Mouse (Mus musculus): ENCODE data around the gene Gm11492. TPM values are rescaled to one million over a fixed set of nuclear protein-coding genes. Genes with fewer than 3 reads are reported as not detected.

Gene Gm11492
- total RNA-seq, 4 experiments from 2014 or later: not detected

- DNase-seq (ENCODE audit: low spot score in 2 of 2): no peak
Observed at GRCm38 (mm10) chr11:87599395-87600089, 33.1 kb downstream of the Gm11492 start.

GRCm38 (mm10) chr11:87600322-87600853 is 33.9 kb downstream of the Gm11492 start:
- no peak for DNase-seq (ENCODE audit: low spot score in 2 of 2)

GRCm38 (mm10) chr11:87602234-87602633 is 35.8 kb downstream of the Gm11492 start:
- no peak for DNase-seq (ENCODE audit: low spot score in 2 of 2)

- no peak for DNase-seq (ENCODE audit: low spot score in 2 of 2)
Observed at GRCm38 (mm10) chr11:87603571-87603970, 37.1 kb downstream of the Gm11492 start.

GRCm38 (mm10) chr11:87609264-87609663 is 42.8 kb downstream of the Gm11492 start:
- peak in 1 of 2 experiments; percentile 77 for DNase-seq (ENCODE audit: low spot score in 2 of 2)

GRCm38 (mm10) chr11:87611547-87611946 is 45.1 kb downstream of the Gm11492 start:
- no peak for DNase-seq (ENCODE audit: low spot score in 2 of 2)

- DNase-seq (ENCODE audit: low spot score in 2 of 2): no peak
Observed at GRCm38 (mm10) chr11:87613972-87614371, 47.5 kb downstream of the Gm11492 start.

- no peak for DNase-seq (ENCODE audit: low spot score in 2 of 2)
Observed at GRCm38 (mm10) chr11:87615551-87615950, 49.1 kb downstream of the Gm11492 start.

GRCm38 (mm10) chr11:87615952-87616351 is 49.5 kb downstream of the Gm11492 start:
- no peak for DNase-seq (ENCODE audit: low spot score in 2 of 2)

- no peak for DNase-seq (ENCODE audit: low spot score in 2 of 2)
Observed at GRCm38 (mm10) chr11:87616790-87617474, 50.5 kb downstream of the Gm11492 start, which contains the start of gene Hsf5. TSS of gene Hsf5 (plus strand) at chr11:87617164.

- no peak for DNase-seq (ENCODE audit: low spot score in 2 of 2)
Observed at GRCm38 (mm10) chr11:87617606-87618005, 51.2 kb downstream of the Gm11492 start.

Other genes starting within 250 kb of the Gm11492 start
- under 1 TPM; 0.10 to 0.41 (median 0.31) TPM for gene Ppm1e, start 207.6 kb upstream of the Gm11492 start, total RNA-seq (2022)
- under 1 TPM; 0.11 to 0.31 (median 0.24) TPM for gene Rad51c, start 161.7 kb upstream of the Gm11492 start, total RNA-seq (2022)
- not detected for gene Tex14, start 161.6 kb upstream of the Gm11492 start, total RNA-seq (2022)
- 10 to 100 TPM in 1 of 4 experiments, 1 to 10 TPM in 3; 4.2 to 13.6 (median 8.2) TPM for gene Sept4, start 2.2 kb downstream of the Gm11492 start, total RNA-seq (2022)
- 10 to 100 TPM in 3 of 4 experiments, 1 to 10 TPM in 1; 9.8 to 12.6 (median 11.4) TPM for gene Mtmr4, start 25.5 kb downstream of the Gm11492 start, total RNA-seq (2022)
- gene Hsf5, start 50.5 kb downstream of the Gm11492 start, total RNA-seq (2022): under 1 TPM in 1 of 4 experiments, not detected in 3; 0.09 TPM
- 1 to 10 TPM in 3 of 4 experiments, under 1 TPM in 1; 0.92 to 1.7 (median 1.6) TPM for gene Rnf43, start 96.1 kb downstream of the Gm11492 start, total RNA-seq (2022)
- 10 to 100 TPM; 33.6 to 41.0 (median 36.9) TPM for gene Supt4a, start 170.9 kb downstream of the Gm11492 start, total RNA-seq (2022)
- gene Tspoap1, start 193.9 kb downstream of the Gm11492 start, total RNA-seq (2022): not detected
- gene Mpo, start 226.9 kb downstream of the Gm11492 start, total RNA-seq (2022): not detected